Mouse (Mus musculus) erythroblast, embryonic 14.5 days (primary cell): ENCODE measurements around the gene Gm10645.

Experiments used
- GATA1 ChIP-seq: IDR thresholded peaks from 2 replicates; pipeline ENCODE4 v1.6.1; 2012; ENCODE audit warnings: low read length, inconsistent platforms, mixed read lengths
- TAL1 ChIP-seq: IDR thresholded peaks from 3 replicates; pipeline ENCODE4 v1.6.1; 2012; ENCODE audit warnings: low read length, inconsistent platforms, mixed read lengths

DNA sequence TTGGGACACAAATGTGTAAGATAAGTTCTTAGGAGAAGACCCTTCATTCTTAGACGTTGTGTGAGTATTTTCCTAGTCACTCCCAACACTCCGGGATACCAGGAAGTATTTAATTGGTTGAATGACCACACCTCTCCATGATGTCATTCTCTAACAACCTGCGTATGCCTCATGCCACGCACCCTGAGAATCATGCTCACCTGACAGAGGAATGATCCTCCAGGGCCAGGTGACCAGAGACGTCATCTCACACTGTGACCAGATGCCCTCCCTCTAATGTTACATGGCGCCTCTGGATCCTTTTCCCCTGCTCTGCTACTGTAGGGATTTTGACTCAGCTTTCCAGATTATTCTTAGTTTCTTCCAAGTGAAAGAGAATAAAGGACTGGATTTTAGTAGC, 16.8 kb downstream of the Gm10645 start:
- TF ChIP-seq TAL1 (no peak), GATA1 (no peak)
